Mouse (Mus musculus): ENCODE results near the gene Bfsp1.

DNA sequence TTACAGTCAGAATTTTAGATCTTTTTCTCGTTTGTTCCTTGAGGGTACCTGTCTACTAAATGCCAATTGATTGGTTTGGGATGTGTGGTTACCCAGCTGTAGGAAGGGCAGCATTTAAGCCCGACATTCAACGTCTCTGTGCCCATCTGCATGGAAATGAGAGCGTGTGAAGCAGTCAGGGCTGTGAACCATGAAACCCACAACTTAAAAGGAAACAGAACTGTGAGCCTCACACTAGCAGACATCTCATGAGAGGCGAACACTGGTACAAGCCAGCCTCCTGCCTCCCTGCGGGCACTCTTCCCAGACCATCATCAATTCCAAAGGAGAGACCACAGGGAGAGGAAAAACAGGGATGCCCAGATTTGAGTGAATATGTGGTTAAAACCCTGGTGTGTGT lies 22.1 kb downstream of the Bfsp1 start:
- TF ChIP-seq POLR2A (IDR thresholded peaks at IDR 0.05; ENCODE audit: borderline replicate concordance, low read depth, low read length), result no peak
- no peak for TF ChIP-seq CTCF (IDR thresholded peaks at IDR 0.05; ENCODE audit: low read depth, low read length)
